Mouse (Mus musculus): ENCODE measurements around the gene Gm609.
"Not testable (repeated sequence)": the region's sequence is repeated elsewhere in the genome, so short reads cannot be mapped to it uniquely, and the experiment has no call there.

Gm609 gene

DNA sequence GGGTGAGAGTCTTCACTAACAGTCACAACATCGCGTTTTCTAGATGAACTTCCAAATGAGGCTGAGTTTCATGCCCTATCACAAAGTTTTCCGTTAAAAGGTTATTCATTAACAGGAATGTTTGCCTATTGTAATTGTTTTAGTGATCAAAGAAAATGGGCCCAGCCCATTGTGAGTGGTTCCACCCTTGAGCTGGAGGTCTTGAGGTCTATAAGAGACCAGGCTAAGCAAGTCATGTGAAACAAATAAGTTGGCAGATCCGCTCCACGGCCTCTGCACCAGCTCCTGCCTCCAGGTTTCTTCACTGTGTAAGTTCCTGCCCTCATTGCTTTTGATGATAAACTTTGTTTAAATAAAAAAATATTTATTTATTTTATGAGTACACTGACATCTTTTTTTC lies at the start of gene Gm609:
Gene Gm609, minus strand, starts transcription at position 43 of the 400 bp plus-strand sequence.
- no peak for DNase-seq (ENCODE audit: low spot score in 2 of 2)

DNA sequence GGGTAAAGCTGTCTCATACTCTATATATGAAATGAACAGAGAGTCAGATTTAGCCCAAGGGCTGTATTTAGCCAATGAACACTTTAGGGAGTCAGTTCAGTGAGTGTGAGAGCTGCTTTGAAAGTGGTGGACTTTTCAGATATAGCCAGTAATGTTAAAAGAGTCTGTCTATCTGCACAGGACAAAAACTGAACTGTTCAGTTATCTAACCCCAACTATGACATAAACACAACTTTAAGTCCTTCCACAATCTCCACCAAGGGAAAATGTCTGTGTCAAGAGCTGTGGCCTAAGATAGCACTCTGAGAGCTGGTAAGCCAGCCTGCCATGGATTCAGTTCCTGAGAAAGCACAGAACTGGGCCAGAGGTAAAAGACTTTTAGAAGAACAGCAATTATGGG lies 49.3 kb upstream of the Gm609 start:
- no peak for DNase-seq (ENCODE audit: low spot score in 2 of 2)

DNA sequence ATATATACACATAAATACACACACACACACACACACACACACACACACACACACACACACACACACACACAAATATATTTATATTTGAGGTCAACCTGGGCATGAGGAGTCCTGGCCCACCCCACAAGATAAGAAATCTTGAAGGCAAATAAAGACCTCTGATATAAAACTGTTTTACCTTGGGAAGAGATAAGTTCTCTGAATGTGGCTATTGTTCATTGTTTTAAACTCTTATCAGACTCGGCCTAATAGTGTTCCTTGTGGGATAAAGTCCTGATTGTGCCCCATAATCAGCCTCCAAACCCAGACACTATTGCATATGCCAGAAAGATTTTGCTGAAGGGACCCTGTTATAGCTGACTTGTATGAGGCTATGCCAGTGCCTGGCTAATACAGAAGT lies 45.6 kb upstream of the Gm609 start:
- not testable (repeated sequence) for DNase-seq (ENCODE audit: low spot score in 2 of 2)

DNA sequence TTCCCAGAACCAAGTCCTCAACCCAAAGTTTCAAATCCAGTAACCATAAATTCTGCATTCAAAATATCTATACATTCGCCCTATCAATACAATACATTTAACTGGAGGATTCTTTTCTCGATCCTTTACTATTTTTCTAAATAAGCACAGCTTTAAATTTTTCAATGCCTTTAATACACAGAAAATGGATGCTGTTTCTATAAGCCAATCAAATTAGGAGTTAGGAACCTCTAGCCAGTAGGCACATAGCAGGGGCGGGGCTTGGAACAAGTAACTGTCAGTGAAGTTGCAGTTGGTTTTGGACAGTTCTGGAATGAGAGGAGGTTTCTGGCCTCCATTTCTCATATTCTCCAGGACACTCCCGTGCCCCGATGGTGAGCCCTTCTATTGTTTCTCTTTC lies 42.2 kb upstream of the Gm609 start, which contains the start of gene Slc9c1:
Gene Slc9c1, plus strand, starts transcription at position 301 of the 400 bp plus-strand sequence.
- DNase-seq (ENCODE audit: low spot score in 2 of 2), result no peak

DNA sequence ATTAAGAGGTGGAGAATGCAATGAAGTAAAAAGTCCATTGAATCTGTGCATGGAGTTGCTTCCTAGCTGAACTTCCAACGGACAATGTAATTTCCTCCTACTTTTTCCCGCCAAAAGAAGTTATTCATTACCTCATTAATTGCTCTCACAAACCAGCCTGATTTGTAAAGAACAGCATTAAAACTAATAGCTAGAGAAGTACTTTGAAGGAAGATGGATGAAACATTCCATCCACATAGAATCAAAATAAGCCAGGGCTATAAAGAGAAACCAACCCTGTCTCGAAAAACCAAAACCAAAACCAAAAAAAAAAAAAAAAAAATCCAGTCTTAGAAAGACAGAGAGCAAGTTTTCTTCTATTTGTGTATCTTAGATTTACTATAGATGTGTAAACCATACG lies 39.2 kb upstream of the Gm609 start, which contains the start of gene Gm17783:
Gene Gm17783, minus strand, starts transcription at position 101 of the 400 bp plus-strand sequence.
- DNase-seq (ENCODE audit: low spot score in 2 of 2), result no peak

DNA sequence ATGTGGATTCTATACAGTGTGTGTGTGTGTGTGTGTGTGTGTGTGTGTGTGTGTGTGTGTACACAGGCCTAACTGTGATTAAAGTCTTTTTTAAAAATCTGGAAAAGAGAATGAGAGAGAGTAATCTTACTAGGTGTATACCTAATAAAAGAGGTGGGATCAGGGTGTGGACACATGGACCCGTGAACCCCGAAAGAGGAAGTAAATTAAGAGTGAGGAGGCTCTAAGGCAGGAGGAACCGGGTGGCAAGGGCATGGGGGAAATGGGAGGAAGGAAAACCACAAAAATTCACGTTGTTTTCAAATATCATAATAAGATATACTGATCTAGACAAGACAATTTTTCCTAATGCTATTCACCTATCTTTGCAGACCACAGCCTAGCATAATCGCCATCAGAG lies 32.8 kb upstream of the Gm609 start:
- DNase-seq (ENCODE audit: low spot score in 2 of 2), result no peak

DNA sequence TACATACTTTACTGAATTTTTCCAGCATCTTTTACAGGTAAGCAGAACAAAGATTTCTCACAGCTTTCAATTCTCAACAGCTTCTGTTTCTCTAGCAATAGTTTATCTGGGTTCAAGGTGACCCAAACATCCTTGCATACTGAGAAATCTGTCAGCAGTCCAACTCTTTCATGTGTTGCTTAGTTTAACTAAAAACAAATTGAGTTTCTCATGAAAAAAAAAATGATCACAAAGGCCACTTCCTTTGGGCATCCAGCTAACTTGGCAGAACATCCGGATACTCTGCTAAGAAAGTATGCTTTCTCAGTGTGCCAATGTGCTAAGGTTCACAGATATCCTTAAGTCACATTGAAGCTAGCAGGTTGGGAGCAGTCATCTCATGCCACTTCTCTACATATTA lies 2.6 kb upstream of the Gm609 start:
- no peak for DNase-seq (ENCODE audit: low spot score in 2 of 2)

DNA sequence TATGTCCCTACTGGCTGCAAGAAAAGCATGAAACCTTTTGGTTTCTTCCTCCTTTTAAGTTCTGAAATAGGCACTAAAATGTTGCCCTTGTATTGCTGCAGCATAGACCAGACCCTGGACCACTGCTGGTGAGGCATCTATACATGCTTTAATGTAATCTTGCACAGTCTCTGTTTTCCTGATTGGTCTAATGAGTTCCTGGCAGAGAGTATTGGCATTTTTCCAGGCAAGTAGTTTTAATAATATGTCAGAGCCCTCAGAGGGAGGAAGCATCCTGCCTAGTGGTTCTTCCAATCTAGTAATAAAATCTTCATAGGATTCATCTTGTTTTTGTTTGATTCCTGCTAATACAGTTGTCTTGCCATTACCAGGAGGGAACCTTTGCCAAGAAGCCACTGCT lies 15.8 kb downstream of the Gm609 start:
- no peak for DNase-seq (ENCODE audit: low spot score in 2 of 2)

DNA sequence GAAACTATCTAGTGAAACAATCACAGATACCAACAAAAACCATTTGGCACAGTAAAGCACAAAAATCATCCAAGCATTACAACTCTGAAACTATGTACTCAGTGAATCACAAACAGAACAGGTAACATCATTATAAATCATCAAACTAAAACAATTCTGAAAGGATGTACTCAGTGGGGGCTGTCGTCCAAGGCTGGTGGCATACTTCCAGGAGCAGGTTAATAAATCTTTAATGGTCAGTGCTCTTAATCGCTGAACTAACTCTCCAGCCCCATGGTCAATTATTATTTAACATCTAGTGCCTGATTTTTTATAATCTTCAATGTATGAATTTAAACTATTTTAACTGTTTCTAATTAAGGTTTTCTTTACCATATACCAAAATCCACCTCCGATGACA lies 20.9 kb downstream of the Gm609 start:
- DNase-seq (ENCODE audit: low spot score in 2 of 2), result not testable (repeated sequence)

DNA sequence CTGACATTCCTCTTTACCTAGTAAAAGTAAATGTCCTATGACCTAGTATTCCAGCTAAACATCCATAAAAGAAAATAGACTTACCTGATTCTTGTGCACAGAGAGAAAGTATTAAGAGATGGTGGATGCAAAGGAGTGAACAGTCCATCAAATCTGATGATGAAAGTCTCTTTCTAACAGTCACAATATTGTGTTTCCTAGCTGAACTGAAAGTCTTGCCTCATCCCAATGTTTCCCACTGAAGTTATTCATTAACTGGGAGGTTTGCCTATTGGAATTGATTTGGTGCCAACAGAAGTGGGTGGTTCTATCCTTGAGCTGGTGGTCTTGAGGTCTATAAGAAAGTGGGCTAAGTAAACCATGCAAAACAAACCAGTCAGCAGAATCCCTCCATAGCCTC lies 38.0 kb downstream of the Gm609 start:
- DNase-seq (ENCODE audit: low spot score in 2 of 2), result no peak

DNA sequence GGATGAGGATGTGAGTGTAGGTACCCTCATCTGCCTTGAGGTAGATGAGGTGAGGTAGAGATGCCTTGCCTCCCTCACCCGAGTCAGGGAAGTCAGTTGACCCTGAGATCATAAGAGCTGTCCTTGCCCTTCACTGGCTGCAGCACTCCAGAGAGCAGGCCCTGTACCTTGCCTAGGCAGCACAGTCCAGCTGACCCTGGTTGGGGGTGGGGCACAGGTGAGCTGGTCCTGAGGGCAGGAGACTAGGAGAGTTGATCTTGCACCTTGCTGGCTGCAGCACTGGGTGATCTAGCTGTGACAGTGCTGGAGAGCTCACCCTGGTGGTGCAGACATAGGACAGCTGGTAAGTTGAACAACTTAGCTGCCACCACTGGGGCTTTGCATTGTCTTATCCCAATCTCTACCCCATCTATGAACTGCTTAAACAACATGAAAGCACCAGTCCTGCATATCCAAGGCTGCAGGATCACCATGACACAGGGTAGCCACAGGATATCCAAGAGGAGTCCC lies 55.5 kb downstream of the Gm609 start:
- DNase-seq (ENCODE audit: low spot score in 2 of 2), result no peak

DNA sequence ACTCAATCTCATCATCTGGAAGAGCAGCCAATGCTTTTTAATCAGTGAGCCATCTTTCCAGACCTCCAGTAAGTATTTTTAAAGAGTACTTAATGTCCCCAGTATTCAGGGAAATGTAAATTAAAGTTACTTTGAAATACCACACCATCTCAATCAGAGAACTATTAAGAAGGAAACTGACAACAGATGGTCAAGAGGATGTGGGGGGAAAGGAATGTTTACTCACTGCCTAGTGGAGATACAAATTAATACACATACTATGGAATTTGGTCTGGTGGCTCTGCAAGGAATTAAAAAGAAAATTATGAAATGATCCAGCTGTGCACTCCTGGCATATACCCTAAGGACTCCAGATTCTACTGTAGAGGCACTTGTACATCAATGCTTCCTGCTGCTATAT lies 57.2 kb downstream of the Gm609 start:
- DNase-seq (ENCODE audit: low spot score in 2 of 2), result no peak

DNA sequence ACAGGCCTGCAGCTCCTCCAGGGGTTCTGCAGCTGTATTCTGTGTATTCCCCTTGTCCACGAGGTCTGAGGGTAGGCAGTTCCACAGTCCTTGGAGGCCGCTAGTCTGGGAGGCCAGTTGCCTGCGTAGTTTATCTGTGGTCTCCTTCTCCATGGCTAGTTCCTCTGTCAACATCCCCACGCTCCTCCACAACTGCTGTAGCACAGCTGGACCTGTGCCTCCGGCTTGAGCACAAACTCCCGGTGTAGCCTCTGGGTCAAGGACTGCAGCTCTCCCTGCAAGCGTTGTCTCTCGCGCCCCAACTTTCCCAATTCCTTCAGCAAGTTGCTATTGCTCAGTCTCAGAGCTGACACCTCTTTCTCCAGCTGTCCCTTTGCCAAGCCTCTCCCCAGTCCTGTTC lies 65.1 kb downstream of the Gm609 start:
- no peak for DNase-seq (ENCODE audit: low spot score in 2 of 2)

DNA sequence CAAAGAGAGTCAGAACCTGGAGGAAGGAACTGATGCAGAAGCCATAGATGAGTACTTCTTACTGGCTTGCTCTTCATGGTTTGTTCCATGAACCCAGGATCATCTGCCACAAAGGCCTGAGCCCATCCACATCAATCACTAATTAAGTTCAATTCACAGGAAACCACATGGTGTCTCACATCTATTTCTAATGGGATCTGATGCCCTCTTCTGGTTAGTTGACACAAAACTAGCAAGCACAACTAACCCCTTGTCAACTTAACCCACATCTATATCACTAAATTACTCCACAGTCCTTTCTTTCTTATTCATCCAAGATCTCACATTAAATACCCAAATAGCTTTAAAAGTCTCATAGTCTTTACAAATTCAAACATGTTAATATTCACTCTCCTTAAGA lies 79.3 kb downstream of the Gm609 start:
- DNase-seq (ENCODE audit: low spot score in 2 of 2), result no peak

DNA sequence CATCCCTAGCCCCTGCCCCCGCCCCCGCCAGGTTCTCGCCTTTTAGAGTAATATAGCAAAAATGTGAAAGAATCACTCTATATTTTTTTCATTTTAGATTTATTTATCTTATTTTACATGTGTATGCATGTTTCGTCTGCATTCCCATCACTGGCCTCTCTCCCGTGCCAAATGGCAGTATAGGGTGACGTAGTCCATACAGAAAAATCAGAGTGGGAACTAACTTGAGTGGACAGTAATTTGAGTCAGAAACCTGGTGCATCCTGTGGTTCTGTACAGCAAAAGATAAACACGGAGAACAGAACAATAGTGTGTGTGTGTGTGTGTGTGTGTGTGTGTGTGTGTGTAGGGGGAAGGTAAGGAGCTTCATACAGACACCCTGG lies 83.7 kb downstream of the Gm609 start:
- not testable (repeated sequence) for DNase-seq (ENCODE audit: low spot score in 2 of 2)

DNA sequence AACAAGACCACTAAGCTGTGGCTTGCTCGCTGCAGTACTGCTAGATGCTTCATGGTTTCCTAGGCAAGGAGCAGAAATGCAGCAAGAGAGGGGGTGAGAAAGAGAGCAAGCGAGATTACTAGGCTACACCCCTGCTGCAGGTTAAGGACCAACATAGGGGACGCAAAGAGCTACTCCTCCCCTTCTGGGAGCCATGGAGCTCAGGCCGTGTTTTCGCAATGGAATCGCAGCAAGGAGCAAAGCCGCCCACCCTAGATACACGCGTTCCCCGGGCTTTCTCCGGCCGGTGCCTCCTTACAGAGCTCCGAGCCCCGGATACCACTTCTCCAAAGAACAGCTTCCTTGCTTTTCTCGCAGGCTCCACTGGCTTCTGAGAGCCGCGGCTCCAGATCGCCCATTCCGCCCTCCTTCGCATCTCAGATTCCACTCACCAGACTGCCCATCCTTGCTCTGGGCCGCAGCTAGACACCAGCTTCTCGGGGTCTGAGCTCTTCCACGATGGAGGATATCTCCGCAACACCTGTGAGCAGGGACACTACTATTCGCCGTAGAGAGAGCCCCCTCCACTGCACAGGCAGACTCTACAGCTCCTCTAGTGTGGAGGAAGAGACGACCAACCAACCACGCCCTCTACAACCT lies 84.2 kb downstream of the Gm609 start, which contains the start of gene Cd200:
Gene Cd200, minus strand, starts transcription at position 629 of the 639 bp plus-strand sequence.
- peak; percentile 53 for DNase-seq (ENCODE audit: low spot score in 2 of 2)

DNA sequence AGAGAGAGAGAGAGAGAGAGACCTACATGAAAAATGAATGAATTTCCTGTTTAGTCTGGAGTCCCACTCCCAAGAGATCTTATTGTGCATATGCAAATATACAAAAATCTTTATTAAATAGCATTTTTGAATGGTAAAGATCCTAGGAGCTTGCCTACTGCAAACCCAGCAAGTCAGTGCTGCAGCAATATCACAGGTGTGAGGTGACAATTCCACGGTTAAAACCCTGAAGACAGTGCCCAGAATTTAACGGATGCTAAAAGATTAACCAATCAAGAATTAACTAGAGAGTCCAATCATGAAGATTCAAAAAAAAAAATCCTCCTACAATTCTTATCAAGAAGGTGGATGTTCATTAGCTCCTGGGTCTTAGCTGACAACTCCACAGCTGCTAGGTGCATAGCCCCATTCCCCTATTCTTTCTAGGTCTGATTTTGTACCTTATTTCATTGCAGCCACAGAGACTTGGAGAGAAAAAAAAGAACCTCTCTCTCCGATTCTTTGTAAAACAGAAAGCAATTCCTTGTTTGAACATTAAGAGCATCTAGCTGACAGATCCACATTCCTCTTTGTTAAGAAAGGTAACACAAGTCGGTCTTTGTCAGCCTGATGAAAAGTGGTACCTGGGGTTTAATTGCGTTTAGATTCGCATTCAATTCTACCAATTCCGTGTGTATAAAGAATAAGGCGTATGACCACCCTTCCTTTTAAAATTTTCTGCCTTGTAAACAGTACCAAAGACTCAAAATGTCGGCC lies 84.9 kb downstream of the Gm609 start:
- no peak for DNase-seq (ENCODE audit: low spot score in 2 of 2)

DNA sequence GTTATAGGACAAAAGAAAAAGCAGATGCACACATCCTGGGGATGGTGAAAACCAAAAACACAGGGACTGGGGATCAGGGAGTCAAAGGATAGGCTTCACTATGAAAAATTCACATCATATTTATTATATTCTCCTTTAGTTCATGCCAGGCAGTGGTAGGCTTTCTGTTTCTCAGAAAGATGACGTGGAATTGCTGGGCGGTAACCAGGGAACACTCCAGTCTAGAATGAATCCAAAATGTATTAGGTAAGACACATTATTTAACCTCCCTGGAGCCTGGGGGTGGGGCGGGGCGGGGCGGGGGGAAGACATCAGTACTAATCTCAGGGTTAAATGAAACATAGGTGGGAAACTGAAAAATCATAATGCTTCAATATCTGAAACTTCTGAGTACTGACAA lies 85.7 kb downstream of the Gm609 start:
- no peak for DNase-seq (ENCODE audit: low spot score in 2 of 2)

DNA sequence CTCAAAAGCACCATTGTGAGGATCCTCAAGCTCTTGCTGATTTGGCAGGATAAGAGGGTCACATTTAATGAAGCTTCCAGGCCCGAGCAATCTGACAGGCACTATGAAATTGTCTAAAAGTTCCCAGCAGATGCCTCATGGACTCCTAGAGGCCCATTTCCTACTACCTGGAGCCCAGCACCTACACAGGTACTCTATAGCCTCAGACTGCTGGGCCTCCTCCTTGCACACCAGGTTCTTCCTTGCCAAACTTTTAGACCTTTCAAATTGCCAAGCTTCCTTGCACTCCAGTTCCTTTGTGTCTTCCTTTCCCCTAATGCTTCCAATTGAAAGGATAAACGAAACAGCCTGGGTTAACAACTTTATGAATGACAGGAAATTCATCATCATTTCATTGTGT lies 89.8 kb downstream of the Gm609 start:
- DNase-seq (ENCODE audit: low spot score in 2 of 2), result no peak

DNA sequence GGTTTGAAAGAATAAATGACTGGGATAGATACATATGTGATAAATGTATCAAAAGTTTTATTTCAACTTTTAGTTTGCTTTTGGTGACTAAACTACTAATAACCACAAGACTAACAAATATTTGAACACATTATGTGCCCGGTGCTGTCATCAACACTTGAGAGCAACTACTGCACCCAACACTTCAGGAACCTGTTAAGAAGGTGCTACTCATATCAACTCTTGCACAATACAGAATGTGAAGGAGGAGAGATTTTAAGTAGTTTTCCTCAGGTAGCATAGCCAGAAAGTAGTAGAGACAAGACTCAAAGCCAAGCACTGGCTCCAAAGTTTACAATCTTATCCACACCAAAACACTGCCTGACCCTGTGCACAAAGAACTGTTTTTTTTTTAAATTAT lies 90.7 kb downstream of the Gm609 start:
- no peak for DNase-seq (ENCODE audit: low spot score in 2 of 2)

DNA sequence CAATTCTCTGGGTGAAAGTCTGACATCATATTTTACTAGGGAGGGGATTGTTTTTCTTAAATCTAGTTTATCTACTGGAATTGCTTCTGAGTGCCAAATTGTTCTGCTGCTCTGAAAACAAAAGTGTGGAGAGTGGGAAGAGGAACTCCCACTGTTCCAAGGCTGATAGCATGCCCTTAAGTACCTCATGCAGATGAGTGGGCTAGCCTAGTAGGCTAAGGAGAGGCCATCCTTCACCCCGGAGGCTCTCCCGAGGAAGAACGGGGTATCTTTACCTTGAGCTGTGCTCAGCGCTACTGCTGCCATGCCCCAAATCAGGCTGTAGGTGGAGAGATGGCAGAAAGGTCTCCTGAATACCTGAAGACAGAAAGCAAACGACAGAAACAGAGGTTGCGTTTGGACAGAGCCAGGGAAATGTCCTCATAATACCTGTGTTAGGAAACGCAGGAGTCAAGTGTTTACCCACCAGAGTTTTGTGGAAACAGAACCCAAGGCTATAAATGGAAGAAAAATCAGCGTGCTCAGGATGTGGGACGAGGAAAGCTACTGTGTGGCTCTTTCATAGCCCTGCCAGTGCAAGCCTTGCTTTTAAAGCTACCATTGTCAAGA lies 92.7 kb downstream of the Gm609 start:
- no peak for DNase-seq (ENCODE audit: low spot score in 2 of 2)

DNA sequence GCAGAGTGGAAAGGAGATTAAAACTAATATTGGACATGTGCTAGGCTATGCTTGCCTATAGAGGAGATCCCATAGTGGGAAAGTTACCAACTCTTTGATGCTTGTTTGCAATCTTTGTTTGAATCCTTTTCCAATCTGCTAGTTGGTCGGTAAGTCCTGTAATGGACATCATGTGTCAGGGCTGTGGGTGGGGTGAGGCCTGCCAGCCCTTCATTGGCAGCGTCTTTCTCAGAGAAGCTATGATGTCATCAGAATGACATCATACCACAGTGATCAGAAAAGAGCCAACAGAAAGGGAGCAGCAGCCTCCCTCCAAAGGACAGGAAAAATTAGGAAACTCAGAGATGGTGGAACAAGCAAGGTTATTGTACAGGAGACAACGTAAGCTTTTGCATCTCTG lies 93.4 kb downstream of the Gm609 start:
- no peak for DNase-seq (ENCODE audit: low spot score in 2 of 2)

DNA sequence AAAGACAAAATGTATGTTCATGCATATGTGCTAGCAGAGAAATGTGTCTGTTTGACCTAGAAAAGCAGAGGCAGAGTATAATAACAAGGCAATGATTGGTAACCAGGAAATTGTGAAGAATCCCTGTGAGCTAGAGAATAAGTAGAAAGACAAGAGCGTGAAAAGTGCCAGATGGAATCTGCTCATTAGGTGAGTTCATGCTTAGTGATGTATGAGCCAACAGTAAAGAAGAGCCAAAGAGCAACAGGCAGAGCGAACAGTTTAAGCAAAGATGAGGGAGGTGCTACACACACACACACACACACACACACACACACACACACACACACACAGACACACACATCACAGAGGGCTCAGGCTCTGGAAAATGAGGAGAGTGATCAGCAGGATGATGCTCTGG lies 95.3 kb downstream of the Gm609 start:
- no peak for DNase-seq (ENCODE audit: low spot score in 2 of 2)
